28 mouse cellular contexts compared by ENCODE assay signal in genomic region chr1:53772967-53773366, GRCm38 (mm10). TPM values are rescaled to one million over a fixed set of nuclear protein-coding genes. Genes with fewer than 3 reads are reported as not detected.
DNase-seq lines count a peak whose midpoint lies in the region; ATAC-seq and TF ChIP-seq lines count a peak whose summit lies in the region.
"Had no signal": no experiment of that assay in that cellular context is flagged by ENCODE, and none has a peak within 500 bp of the region (broad histone marks: within the 10 kb centered on the region; RNA-seq: fewer than 3 reads in every experiment).

No protein-coding gene starts in this region.

- TF ChIP-seq CTCF in bone marrow macrophage, adult 2 months (IDR thresholded peaks at IDR 0.05; ENCODE audit: low read depth, low read length), result no peak

- H3K4me3 ChIP-seq in bone marrow macrophage, adult 2 months (ENCODE audit: insufficient read depth, low read length), result no peak overlapping the region
- H3K4me3 ChIP-seq in heart, embryonic 11.5 days (ENCODE audit: low read depth, low read length), result no peak overlapping the region
- H3K4me3 ChIP-seq: embryonic facial prominence, embryonic 13.5 days; erythroblast, embryonic 14.5 days; hindbrain, embryonic 10.5 days; hindbrain, embryonic 15.5 days; intestine, embryonic 15.5 days; limb, embryonic 12.5 days; liver, embryonic 15.5 days; midbrain, embryonic 13.5 days; neural tube, embryonic 15.5 days had no signal

- 83% methylated on average over 3 of the region's 3 CpGs for WGBS in heart, embryonic 11.5 days (ENCODE audit: insufficient replicate concordance)

- H3K36me3 ChIP-seq in splenic B cell, adult 2 months (ENCODE audit: control insufficient read depth, insufficient read depth, low read length, poor library complexity, severe bottlenecking), result peaks cover 20% of the 10 kb centered on the region; the same call in 1 of the 2 replicates
- H3K36me3 ChIP-seq in heart, embryonic 11.5 days (ENCODE audit: control insufficient read depth, insufficient read depth, low read length), result no peaks in the 10 kb centered on the region
- H3K36me3 ChIP-seq: hindbrain, embryonic 10.5 days; hindbrain, embryonic 15.5 days; intestine, embryonic 15.5 days; limb, embryonic 12.5 days; midbrain, embryonic 13.5 days; neural tube, embryonic 15.5 days had no signal

- H3K27me3 ChIP-seq in splenic B cell, adult 2 months (ENCODE audit: control insufficient read depth, insufficient read depth, low read length, poor library complexity, severe bottlenecking), result no peaks in the 10 kb centered on the region
- H3K27me3 ChIP-seq in heart, embryonic 11.5 days (ENCODE audit: control insufficient read depth, insufficient read depth, low read length), result no peaks in the 10 kb centered on the region
- H3K27me3 ChIP-seq: embryonic facial prominence, embryonic 13.5 days; hindbrain, embryonic 15.5 days; intestine, embryonic 15.5 days; limb, embryonic 12.5 days; liver, embryonic 15.5 days; midbrain, embryonic 13.5 days; neural tube, embryonic 15.5 days had no signal

- peak overlapping the region; percentile 94 for H3K27ac ChIP-seq in bone marrow macrophage, adult 2 months (ENCODE audit: insufficient read depth, low read depth, low read length)
- H3K27ac ChIP-seq in heart, embryonic 11.5 days (ENCODE audit: low read depth, low read length), result no peak overlapping the region
- H3K27ac ChIP-seq: embryonic facial prominence, embryonic 13.5 days; hindbrain, embryonic 10.5 days; hindbrain, embryonic 15.5 days; intestine, embryonic 15.5 days; kidney, postnatal 0 days; limb, embryonic 12.5 days; midbrain, embryonic 13.5 days; neural tube, embryonic 15.5 days had no signal

- H3K9me3 ChIP-seq in heart, embryonic 11.5 days (replicated peaks; ENCODE audit: control insufficient read depth, low read length), result no peaks in the 10 kb centered on the region
- H3K9me3 ChIP-seq: embryonic facial prominence, embryonic 13.5 days; hindbrain, embryonic 10.5 days; hindbrain, embryonic 15.5 days; intestine, embryonic 15.5 days; limb, embryonic 12.5 days; liver, embryonic 15.5 days; midbrain, embryonic 13.5 days; neural tube, embryonic 15.5 days had no signal

- no peak for TF ChIP-seq POLR2A in bone marrow macrophage, adult 2 months (IDR thresholded peaks at IDR 0.05; ENCODE audit: borderline replicate concordance, low read depth, low read length)

- H3K9ac ChIP-seq in heart, embryonic 11.5 days (ENCODE audit: low read depth, low read length), result no peak overlapping the region
- H3K9ac ChIP-seq: embryonic facial prominence, embryonic 13.5 days; forebrain, postnatal 0 days; hindbrain, embryonic 15.5 days; intestine, embryonic 15.5 days; limb, embryonic 12.5 days; liver, embryonic 15.5 days; lung, embryonic 14.5 days; midbrain, embryonic 13.5 days; neural tube, embryonic 15.5 days had no signal

- peaks cover 26% of the 10 kb centered on the region for H3K4me1 ChIP-seq in bone marrow macrophage, adult 2 months (ENCODE audit: control insufficient read depth, insufficient read depth, low read length)
- H3K4me1 ChIP-seq in heart, embryonic 11.5 days (ENCODE audit: control insufficient read depth, insufficient read depth, low read length), result no peaks in the 10 kb centered on the region
- H3K4me1 ChIP-seq: hindbrain, embryonic 10.5 days; hindbrain, embryonic 15.5 days; intestine, embryonic 15.5 days; liver, embryonic 15.5 days; midbrain, embryonic 13.5 days; neural tube, embryonic 15.5 days had no signal

- peak; percentile 13 for ATAC-seq in inflammation-experienced regulatory T-cells, adult 6 months
- no peak for ATAC-seq in heart, embryonic 11.5 days (replicated peaks; ENCODE audit: insufficient number of reproducible peaks, low FRiP score, low TSS enrichment)
- ATAC-seq: forebrain, postnatal 0 days; intestine, embryonic 15.5 days; midbrain, embryonic 13.5 days had no signal

- no peak overlapping the region for H3K4me2 ChIP-seq in heart, embryonic 11.5 days
- H3K4me2 ChIP-seq: embryonic facial prominence, embryonic 13.5 days; hindbrain, embryonic 15.5 days; intestine, embryonic 15.5 days; limb, embryonic 12.5 days; liver, embryonic 15.5 days; lung, embryonic 14.5 days; midbrain, embryonic 13.5 days; neural tube, embryonic 15.5 days had no signal

- DNase-seq in CD4-positive helper T cell, adult 2 months (ENCODE audit: low read depth, low spot score), result peak; percentile 67
- DNase-seq in splenic B cell, adult 2 months (ENCODE audit: low read depth, low spot score), result peak; percentile 60
- DNase-seq in layer of hippocampus, adult 9-11 months, result no peak
- DNase-seq in ovary, adult 18-20 months (ENCODE audit: low spot score), result no peak
- DNase-seq: adrenal gland, postnatal 10 days; cerebellum, adult 11-12 months; cerebellum, adult 9-11 months; forebrain, postnatal 0 days; heart, postnatal 14 days; kidney, adult 8-10 months; lung, embryonic 14.5 days; lung, postnatal 14 days; right cerebral cortex, adult 18-20 months; spleen, adult 18-20 months; thymus, postnatal 14 days had no signal

RNA-seq across cellular contexts. Expression of gene Stk17b, which starts 12.1 kb away (rescaled TPM):
- 81.1 TPM in 2 replicates for polyA plus RNA-seq in bone marrow macrophage, adult 2 months (2012; ENCODE audit: insufficient read depth, insufficient read length, missing spikeins)
- polyA plus RNA-seq in inflammation-experienced regulatory T-cells, adult 6 months (2017; shearing (Covaris generic)), result 100 to 1,000 TPM; 464 to 513 (median 490) TPM
- 17.2 and 18.6 TPM in 2 replicates for polyA plus RNA-seq in heart, embryonic 11.5 days (2014; fragmentation: Nextera tagmentation; extraction: Ambion mirVana)

Comparison
In these comparisons a context has a peak if more than half of its experiments do, and no peak if none do; other contexts are left out.
1. DNase-seq: peak in CD4-positive helper T cell, adult 2 months (single experiment) and splenic B cell, adult 2 months (single experiment); none in layer of hippocampus, adult 9-11 months (single experiment) and ovary, adult 18-20 months (single experiment).